Mouse (Mus musculus): ENCODE data around the gene Eid3. TPM values are rescaled to one million over a fixed set of nuclear protein-coding genes. Genes with fewer than 3 reads are reported as not detected.

The Eid3 gene
- 0.21 and 0.25 TPM in 2 replicates for polyA plus RNA-seq (2012; rRNA removed)

DNA sequence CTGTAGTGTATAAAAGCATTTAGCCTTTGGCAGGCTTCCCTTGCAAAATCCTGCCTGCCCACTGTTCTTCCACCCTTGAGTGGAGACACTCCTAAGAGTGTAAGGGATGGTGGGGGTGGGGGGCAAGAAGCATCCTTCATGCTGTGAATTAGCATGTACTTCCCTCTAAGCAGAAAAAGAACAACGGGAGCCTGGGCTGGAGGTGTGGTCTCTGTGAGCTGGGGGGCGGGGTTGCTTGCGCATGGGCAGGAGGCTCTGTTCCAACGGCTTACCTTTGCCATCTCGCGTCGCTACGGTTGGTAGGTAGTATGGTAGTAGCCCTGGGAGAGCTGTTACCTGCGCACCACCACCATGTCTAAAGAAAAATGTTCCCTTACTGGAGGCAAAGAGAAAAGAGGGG, at the start of gene Eid3:
Gene Eid3, plus strand, starts transcription at position 271 of the 400 bp plus-strand sequence.

GRCm38 (mm10) chr10:82833926-82834325, 32.5 kb upstream of the Eid3 start, which contains the start of gene Txnrd1:
Txnrd1 (plus strand) TSS chr10:82833951.

Other genes with a start within 250 kb of the Eid3 start
- gene 1190007I07Rik, start 243.4 kb upstream of the Eid3 start, polyA plus RNA-seq (2012; rRNA removed) = 29.5 and 31.9 TPM in 2 replicates
- gene Tdg, start 236.8 kb upstream of the Eid3 start, polyA plus RNA-seq (2012; rRNA removed) = 15.4 and 15.7 TPM in 2 replicates
- gene Glt8d2, start 176.0 kb upstream of the Eid3 start, polyA plus RNA-seq (2012; rRNA removed) = 0.36 and 0.42 TPM in 2 replicates
- 7.8 and 9.1 TPM in 2 replicates for gene Hcfc2, start 170.5 kb upstream of the Eid3 start, polyA plus RNA-seq (2012; rRNA removed)
- gene Nfyb, start 102.5 kb upstream of the Eid3 start, polyA plus RNA-seq (2012; rRNA removed) = 26.3 and 27.0 TPM in 2 replicates
- gene Txnrd1, start 32.7 kb upstream of the Eid3 start, polyA plus RNA-seq (2012; rRNA removed) = 24.3 and 25.2 TPM in 2 replicates
- 2.1 and 2.4 TPM in 2 replicates for gene Chst11, start 118.9 kb downstream of the Eid3 start, polyA plus RNA-seq (2012; rRNA removed)